ENCODE assay signal across 26 mouse cellular contexts in genomic region chr4:24845546-24845945, GRCm38 (mm10). TPM values are rescaled to one million over a fixed set of nuclear protein-coding genes. Genes with fewer than 3 reads are reported as not detected.
DNase-seq lines count a peak whose midpoint lies in the region; ATAC-seq and TF ChIP-seq lines count a peak whose summit lies in the region.
"Had no signal": no experiment of that assay in that cellular context is flagged by ENCODE, and none has a peak within 500 bp of the region (broad histone marks: within the 10 kb centered on the region; RNA-seq: fewer than 3 reads in every experiment).

No protein-coding gene starts in this region.

- H3K4me2 ChIP-seq in forebrain, postnatal 0 days (ENCODE audit: low read depth): no peak overlapping the region
- H3K4me2 ChIP-seq in forebrain, embryonic 11.5 days (ENCODE audit: low read depth, low read length, severe bottlenecking): no peak overlapping the region
- H3K4me2 ChIP-seq: heart, embryonic 13.5 days; hindbrain, embryonic 14.5 days had no signal

- TF ChIP-seq CTCF in forebrain, postnatal 0 days (IDR thresholded peaks at IDR 0.05; ENCODE audit: low read depth): no peak
- TF ChIP-seq CTCF in left cerebral cortex, adult 2 months (IDR thresholded peaks at IDR 0.05): no peak

- no peaks in the 10 kb centered on the region for H3K36me3 ChIP-seq in forebrain, postnatal 0 days (ENCODE audit: insufficient read depth)
- H3K36me3 ChIP-seq in forebrain, embryonic 11.5 days (ENCODE audit: control insufficient read depth, insufficient read depth, low read length): no peaks in the 10 kb centered on the region
- H3K36me3 ChIP-seq: forebrain, embryonic 10.5 days; heart, embryonic 10.5 days; heart, embryonic 13.5 days had no signal

- H3K4me1 ChIP-seq in forebrain, postnatal 0 days (ENCODE audit: insufficient read depth): peaks cover 13% of the 10 kb centered on the region; the same call in 1 of the 2 replicates
- peaks cover 8% of the 10 kb centered on the region for H3K4me1 ChIP-seq in forebrain, embryonic 11.5 days (replicated peaks; ENCODE audit: control insufficient read depth, insufficient read depth, low read length)
- H3K4me1 ChIP-seq: heart, embryonic 10.5 days had no signal

- WGBS in forebrain, postnatal 0 days: 64% methylated on average over 5 of the region's 5 CpGs
- 95% methylated on average over 5 of the region's 5 CpGs for WGBS in forebrain, embryonic 11.5 days

- H3K4me3 ChIP-seq in forebrain, postnatal 0 days (ENCODE audit: low read depth, low read length): no peak overlapping the region
- H3K4me3 ChIP-seq in forebrain, embryonic 11.5 days (ENCODE audit: low read depth, low read length): no peak overlapping the region
- H3K4me3 ChIP-seq in left cerebral cortex, adult 2 months: no peak overlapping the region
- H3K4me3 ChIP-seq: forebrain, embryonic 10.5 days; heart, adult 2 months; heart, embryonic 10.5 days; heart, embryonic 13.5 days had no signal

- no peaks in the 10 kb centered on the region for H3K9me3 ChIP-seq in forebrain, postnatal 0 days (ENCODE audit: low read length)
- no peaks in the 10 kb centered on the region for H3K9me3 ChIP-seq in forebrain, embryonic 11.5 days (ENCODE audit: control insufficient read depth, low read length)
- H3K9me3 ChIP-seq: forebrain, embryonic 10.5 days; heart, embryonic 10.5 days; heart, embryonic 13.5 days had no signal

- H3K27ac ChIP-seq in forebrain, postnatal 0 days (ENCODE audit: low read depth, low read length): peak overlapping the region; percentile 45; the same call in 1 of the 2 replicates
- H3K27ac ChIP-seq in forebrain, embryonic 11.5 days (ENCODE audit: low read depth, low read length): no peak overlapping the region
- H3K27ac ChIP-seq in left cerebral cortex, adult 2 months: peak overlapping the region; percentile 40; the same call in 1 of the 2 replicates
- H3K27ac ChIP-seq: forebrain, embryonic 10.5 days; heart, adult 2 months; heart, embryonic 10.5 days; heart, embryonic 13.5 days; hindbrain, embryonic 14.5 days; hindbrain, postnatal 0 days had no signal

- H3K27me3 ChIP-seq in forebrain, postnatal 0 days (ENCODE audit: insufficient read depth, low read length): no peaks in the 10 kb centered on the region
- H3K27me3 ChIP-seq in forebrain, embryonic 11.5 days (ENCODE audit: control insufficient read depth, insufficient read depth, low read length): no peaks in the 10 kb centered on the region
- H3K27me3 ChIP-seq: heart, embryonic 13.5 days had no signal

- 0 out of 2 replicates have a peak, but pooled peaks have one; percentile 7 for ATAC-seq in forebrain, postnatal 0 days
- no peak for ATAC-seq in forebrain, embryonic 11.5 days (replicated peaks; ENCODE audit: low FRiP score)
- ATAC-seq: CD4-positive, CD25-positive, alpha-beta regulatory T cell, adult 4 months; hindbrain, postnatal 0 days; inflammation-experienced regulatory T-cells, adult 6 months had no signal

- DNase-seq in forebrain, postnatal 0 days: peak; percentile 61
- DNase-seq in forebrain, embryonic 11.5 days (ENCODE audit: low spot score): no peak
- no peak for DNase-seq in left cerebral cortex, adult 2 months (ENCODE audit: extremely low spot score in 1 of 2, low spot score in 2 of 2)
- DNase-seq in left cerebral cortex, postnatal 4 days: no peak
- peak; percentile 29 to 33 for DNase-seq in right cerebral cortex, postnatal 10 days (ENCODE audit: low spot score in 2 of 2)
- no peak for DNase-seq in right cerebral cortex, adult 18-20 months
- DNase-seq in telencephalon, adult 2 months (ENCODE audit: low read depth, low spot score): peak; percentile 54
- DNase-seq in gastrocnemius, postnatal 10 days: no peak
- DNase-seq: adrenal gland, adult 2 months; adrenal gland, postnatal 14 days; cerebellum, adult 11-12 months; cerebellum, adult 8-10 months; cerebellum, postnatal 10 days; cerebellum, postnatal 36 days; gastrocnemius, postnatal 36 days; heart, adult 2 months; heart, postnatal 14 days; heart, postnatal 4 days had no signal

- intact Hi-C loops in left cerebral cortex, adult 2 months (cut with DNase I): no loop called here
- intact Hi-C loops in left cerebral cortex, postnatal 4 days (cut with DNase I): no loop called here

- no peak overlapping the region for H3K9ac ChIP-seq in forebrain, postnatal 0 days
- no peak overlapping the region for H3K9ac ChIP-seq in forebrain, embryonic 11.5 days (ENCODE audit: low read length)
- H3K9ac ChIP-seq: heart, embryonic 13.5 days; hindbrain, embryonic 14.5 days had no signal

RNA-seq across cellular contexts. Expression of gene Klhl32, which starts 5.4 kb away (rescaled TPM):
- total RNA-seq in forebrain, postnatal 0 days (2014; rRNA removed): 18.8 and 20.5 TPM in 2 replicates
- 18.9 and 29.6 TPM in 2 replicates for polyA plus RNA-seq in forebrain, postnatal 0 days (2015; fragmentation: Nextera tagmentation; extraction: Ambion mirVana)
- polyA plus RNA-seq in forebrain, embryonic 11.5 days (2014; fragmentation: Nextera tagmentation; extraction: Ambion mirVana): 5.7 and 7.5 TPM in 2 replicates
- 10 to 100 TPM; 16.0 to 16.1 TPM for total RNA-seq in left cerebral cortex, adult 2 months (2021)
- total RNA-seq in left cerebral cortex, postnatal 4 days (2021): 10 to 100 TPM; 21.3 to 23.8 TPM
- total RNA-seq in gastrocnemius, postnatal 10 days (2021): under 1 TPM; 0.28 to 0.84 TPM
- total RNA-seq: MEL had no signal

RNA-seq across cellular contexts. Expression of gene Ndufaf4, which starts 52.3 kb away (rescaled TPM):
- total RNA-seq in forebrain, postnatal 0 days (2014; rRNA removed): 27.5 and 29.3 TPM in 2 replicates
- 71.1 and 76.2 TPM in 2 replicates for polyA plus RNA-seq in forebrain, postnatal 0 days (2015; fragmentation: Nextera tagmentation; extraction: Ambion mirVana)
- 66.5 and 67.8 TPM in 2 replicates for polyA plus RNA-seq in forebrain, embryonic 11.5 days (2014; fragmentation: Nextera tagmentation; extraction: Ambion mirVana)
- 10 to 100 TPM; 35.3 to 37.2 TPM for total RNA-seq in left cerebral cortex, adult 2 months (2021)
- 10 to 100 TPM; 33.1 to 34.5 TPM for total RNA-seq in left cerebral cortex, postnatal 4 days (2021)
- 10 to 100 TPM; 24.7 to 29.0 TPM for total RNA-seq in gastrocnemius, postnatal 10 days (2021)

Comparison
In these comparisons a context has a peak if more than half of its experiments do, and no peak if none do; other contexts are left out.
1. DNase-seq: peak in forebrain, postnatal 0 days (single experiment), right cerebral cortex, postnatal 10 days (2 of 2) and telencephalon, adult 2 months (single experiment); none in forebrain, embryonic 11.5 days (single experiment), left cerebral cortex, adult 2 months (0 of 2), left cerebral cortex, postnatal 4 days (single experiment), right cerebral cortex, adult 18-20 months (single experiment) and gastrocnemius, postnatal 10 days (single experiment).
2. RNA of gene Klhl32, which starts 5.4 kb away (total RNA-seq): 21.3 to 23.8 TPM in left cerebral cortex, postnatal 4 days, 18.8 to 20.5 TPM in forebrain, postnatal 0 days and 16.0 to 16.1 TPM in left cerebral cortex, adult 2 months; 0.28 to 0.84 TPM in gastrocnemius, postnatal 10 days; every median in the first group is over 4 times any median in the second.